Mouse (Mus musculus) thymus, adult 2 months (tissue): ENCODE measurements around the gene Rin2.

Source experiments
- CTCF ChIP-seq: fragments of 200-500 bp; IDR thresholded peaks from 2 replicates; pipeline ENCODE4 v1.5.1; 2012; ENCODE audit warnings: mild to moderate bottlenecking, control low read depth, low read length, moderate library complexity, borderline replicate concordance; ENCODE audit not compliant: control insufficient read depth, poor library complexity, insufficient read depth; ENCODE audit errors: extremely low read depth
- POLR2A ChIP-seq: fragments of 200-500 bp; IDR thresholded peaks from 2 replicates; pipeline ENCODE4 v1.6.1; 2012; ENCODE audit warnings: mild to moderate bottlenecking, low read length, control low read depth, moderate library complexity; ENCODE audit not compliant: control insufficient read depth, poor library complexity, insufficient read depth; ENCODE audit errors: extremely low read depth

- TF ChIP-seq POLR2A (no peak), CTCF (no peak)
These were observed 207.4 kb downstream of the Rin2 start for GRCm38 (mm10) chr2:145882398-145882797.
